Mouse (Mus musculus): ENCODE results near the gene Olig2.
"Not testable (repeated sequence)": the region's sequence is repeated elsewhere in the genome, so short reads cannot be mapped to it uniquely, and the experiment has no call there.

The Olig2 gene

GRCm38 (mm10) chr16:91226883-91227759 lies 1.9 kb downstream of the Olig2 start:
- no peak for DNase-seq (ENCODE audit: low spot score in 2 of 2)

GRCm38 (mm10) chr16:91227760-91228043 lies 2.4 kb downstream of the Olig2 start:
- DNase-seq (ENCODE audit: low spot score in 2 of 2) = no peak

GRCm38 (mm10) chr16:91228238-91229071 lies 3.2 kb downstream of the Olig2 start:
- DNase-seq (ENCODE audit: low spot score in 2 of 2) = no peak

GRCm38 (mm10) chr16:91229072-91229348 lies 3.8 kb downstream of the Olig2 start:
- no peak for DNase-seq (ENCODE audit: low spot score in 2 of 2)

- no peak for DNase-seq (ENCODE audit: low spot score in 2 of 2)
These were observed 4.4 kb downstream of the Olig2 start for GRCm38 (mm10) chr16:91229643-91230042.

GRCm38 (mm10) chr16:91231781-91232469 lies 6.7 kb downstream of the Olig2 start:
- no peak for DNase-seq (ENCODE audit: low spot score in 2 of 2)

GRCm38 (mm10) chr16:91232470-91233240 lies 7.4 kb downstream of the Olig2 start:
- no peak for DNase-seq (ENCODE audit: low spot score in 2 of 2)

- no peak for DNase-seq (ENCODE audit: low spot score in 2 of 2)
These were observed 8.1 kb downstream of the Olig2 start for GRCm38 (mm10) chr16:91233241-91233944.

- no peak for DNase-seq (ENCODE audit: low spot score in 2 of 2)
These were observed 13.8 kb downstream of the Olig2 start for GRCm38 (mm10) chr16:91239024-91239423.

GRCm38 (mm10) chr16:91246292-91246691 lies 21.0 kb downstream of the Olig2 start:
- no peak for DNase-seq (ENCODE audit: low spot score in 2 of 2)

- not testable (repeated sequence) for DNase-seq (ENCODE audit: low spot score in 2 of 2)
These were observed 30.3 kb downstream of the Olig2 start for GRCm38 (mm10) chr16:91255419-91256164.

- no peak for DNase-seq (ENCODE audit: low spot score in 2 of 2)
These were observed 33.7 kb downstream of the Olig2 start for GRCm38 (mm10) chr16:91258956-91259355.

GRCm38 (mm10) chr16:91260861-91261260 lies 35.6 kb downstream of the Olig2 start:
- no peak for DNase-seq (ENCODE audit: low spot score in 2 of 2)

GRCm38 (mm10) chr16:91262467-91263220 lies 37.4 kb downstream of the Olig2 start:
- DNase-seq (ENCODE audit: low spot score in 2 of 2) = no peak

GRCm38 (mm10) chr16:91265972-91266371 lies 40.7 kb downstream of the Olig2 start:
- no peak for DNase-seq (ENCODE audit: low spot score in 2 of 2)

GRCm38 (mm10) chr16:91268724-91269452 lies 43.6 kb downstream of the Olig2 start:
- no peak for DNase-seq (ENCODE audit: low spot score in 2 of 2)

- no peak for DNase-seq (ENCODE audit: low spot score in 2 of 2)
These were observed 44.4 kb downstream of the Olig2 start, which contains the start of gene Olig1 for GRCm38 (mm10) chr16:91269468-91270211. Gene Olig1, plus strand, starts transcription at chr16:91269772.

Data from urinary bladder, postnatal 4 days (tissue).